Mouse (Mus musculus) midbrain, embryonic 13.5 days (tissue): ENCODE measurements at regions not wholly inside any gene's neighbourhood (a gene's known extent, or its start where the extent isn't known, plus 50 kb on each side); places are given as distances from the start of the nearest gene placed in this dataset.

Experiments used
- ATAC-seq: fragments of 200-750 bp; cut with Nextera tagmentation; 2 replicates; pipeline ENCODE4 v1.8.0; 2017; ENCODE audit warnings: mild to moderate bottlenecking, moderate TSS enrichment, moderate library complexity
- H3K27ac ChIP-seq: fragments of 300-500 bp; sonication (generic); 2 replicates; pipeline ENCODE4 v1.5.1; 2015; ENCODE audit warnings: inconsistent platforms, mild to moderate bottlenecking, moderate library complexity
- H3K27me3 ChIP-seq: fragments of 300-500 bp; sonication (generic); 2 replicates; pipeline ENCODE4 v1.6.1; 2015; ENCODE audit warnings: mild to moderate bottlenecking, inconsistent platforms
- H3K36me3 ChIP-seq: fragments of 300-500 bp; sonication (generic); 2 replicates; pipeline ENCODE4 v1.6.1; 2015; ENCODE audit warnings: mild to moderate bottlenecking, inconsistent platforms
- H3K4me1 ChIP-seq: fragments of 300-500 bp; sonication (generic); replicated peaks from 2 replicates; pipeline ENCODE4 v1.6.1; 2015; ENCODE audit warnings: inconsistent platforms
- H3K4me2 ChIP-seq: fragments of 300-500 bp; sonication (generic); replicated peaks from 2 replicates; pipeline ENCODE4 v1.6.1; 2015; ENCODE audit warnings: moderate library complexity, mild to moderate bottlenecking, inconsistent platforms
- H3K4me3 ChIP-seq: fragments of 300-500 bp; sonication (generic); replicated peaks from 2 replicates; pipeline ENCODE4 v1.5.1; 2015; ENCODE audit warnings: mild to moderate bottlenecking, inconsistent platforms
- H3K9ac ChIP-seq: fragments of 300-500 bp; sonication (generic); replicated peaks from 2 replicates; pipeline ENCODE4 v1.6.1; 2015; ENCODE audit warnings: mild to moderate bottlenecking, inconsistent platforms
- H3K9me3 ChIP-seq: fragments of 300-500 bp; sonication (generic); 2 replicates; pipeline ENCODE4 v1.6.1; 2016; ENCODE audit warnings: mild to moderate bottlenecking, inconsistent platforms
- WGBS: fragments of 180-500 bp; shearing (Covaris S2); methylation state at CpG from one replicate; pipeline ENCODE4 v1.1.7; 2015; 5-methylcytosine and 5-hydroxymethylcytosine counted together

DNA sequence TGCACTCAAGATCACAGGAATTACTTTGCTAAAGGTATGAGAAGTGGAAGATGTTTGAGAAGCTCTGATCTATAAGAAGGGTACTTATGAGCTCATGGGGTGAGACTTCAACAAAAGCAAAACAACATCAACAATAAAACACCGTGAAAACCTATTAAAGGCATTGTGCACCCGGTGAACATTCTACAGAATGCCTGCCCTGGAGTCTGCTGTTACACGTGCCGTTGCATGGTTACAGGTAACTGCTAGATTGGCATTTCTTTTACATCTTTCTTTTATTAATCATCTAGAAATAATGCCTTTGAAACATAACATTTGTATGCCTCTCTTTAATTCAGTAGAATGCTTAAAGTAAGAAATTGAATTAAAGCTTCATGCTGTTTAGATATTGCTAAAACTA, 661.0 kb downstream of the Pcdh18 start:
- peaks cover 4% of the 10 kb centered on the region; the same call in 1 of the 2 replicates for H3K4me1 ChIP-seq
- H3K36me3 ChIP-seq, result no peaks in the 10 kb centered on the region
- H3K9me3 ChIP-seq, result no peaks in the 10 kb centered on the region
- H3K4me3 ChIP-seq, result no peak overlapping the region
- H3K27me3 ChIP-seq, result peaks cover 29% of the 10 kb centered on the region
- peak; percentile 44; the same call in 1 of the 2 replicates for ATAC-seq
- no peak overlapping the region for H3K4me2 ChIP-seq
- H3K27ac ChIP-seq, result no peak overlapping the region
- no peak overlapping the region for H3K9ac ChIP-seq
- WGBS, result 18% methylated on average over 4 of the region's 4 CpGs

DNA sequence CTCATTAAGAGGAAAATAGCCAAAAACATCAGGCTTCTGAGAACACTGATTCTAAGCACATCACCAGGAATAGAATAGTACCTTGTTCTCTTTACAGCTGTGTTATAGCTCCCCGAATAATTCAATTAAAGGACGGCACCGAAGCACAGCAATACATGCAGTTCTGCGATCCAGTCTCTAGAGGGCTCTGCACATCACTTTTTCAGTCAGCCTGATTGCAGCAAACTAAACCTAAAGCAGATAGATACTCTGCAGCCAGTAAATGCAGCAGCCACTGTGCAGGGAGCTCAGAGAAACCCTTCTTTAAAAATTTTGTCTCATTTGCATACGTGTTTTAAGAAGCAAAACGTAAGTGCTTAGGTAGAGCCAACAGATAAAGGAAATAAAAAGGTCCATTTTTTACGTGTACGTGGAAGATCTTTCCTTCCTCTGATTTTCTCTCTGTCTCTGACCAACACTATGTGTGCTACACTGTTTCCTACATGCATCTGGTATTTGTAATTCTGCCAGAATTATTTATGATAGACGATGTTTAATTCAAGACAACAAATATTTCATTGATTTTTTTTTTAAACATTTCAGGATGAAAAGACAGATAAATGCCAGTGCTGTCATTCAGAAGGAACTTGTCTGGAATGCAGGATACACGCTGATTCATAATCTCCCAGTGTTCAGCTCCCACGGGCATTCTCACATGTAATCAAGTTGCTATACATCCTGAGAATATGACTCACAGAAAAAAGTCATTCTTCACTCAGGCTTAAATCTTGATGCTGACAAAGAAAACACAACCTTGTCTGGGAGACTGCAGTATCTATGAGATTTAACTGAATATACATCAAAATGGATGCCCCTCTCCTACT, 663.1 kb downstream of the Pcdh18 start:
- Histone ChIP-seq H3K9me3 (no peaks in the 10 kb centered on the region), H3K4me2 (no peak overlapping the region), H3K27ac (no peak overlapping the region), H3K27me3 (peaks cover 26% of the 10 kb centered on the region), H3K36me3 (no peaks in the 10 kb centered on the region), H3K9ac (no peak overlapping the region), H3K4me3 (no peak overlapping the region), H3K4me1 (peaks cover 4% of the 10 kb centered on the region; the same call in 1 of the 2 replicates)
- WGBS, result 23% methylated on average over 11 of the region's 11 CpGs
- peak; percentile 90 for ATAC-seq

DNA sequence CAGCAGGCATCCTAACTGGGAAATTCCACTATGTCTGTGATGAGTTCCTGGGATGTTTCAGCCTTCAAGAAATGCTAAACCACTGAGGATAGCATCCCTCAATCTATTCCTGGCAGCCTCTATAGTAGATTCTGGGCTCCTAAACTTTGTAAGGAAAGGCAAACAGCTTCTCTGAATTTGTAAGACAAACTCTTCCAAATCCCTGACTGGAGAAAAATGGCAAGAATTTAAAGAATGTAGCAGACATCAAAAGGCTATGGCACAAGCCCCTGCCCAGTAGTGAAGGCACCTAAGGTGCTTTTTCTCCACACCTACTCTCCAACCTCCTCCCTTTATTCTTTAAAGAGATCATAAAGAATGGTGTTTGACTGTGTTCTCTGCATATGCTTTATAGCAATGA, 688.3 kb downstream of the Pcdh18 start:
- no peak for ATAC-seq
- no peaks in the 10 kb centered on the region for H3K4me1 ChIP-seq
- H3K9me3 ChIP-seq, result no peaks in the 10 kb centered on the region
- no peaks in the 10 kb centered on the region for H3K36me3 ChIP-seq
- H3K27me3 ChIP-seq, result no peaks in the 10 kb centered on the region
- H3K9ac ChIP-seq, result no peak overlapping the region
- no peak overlapping the region for H3K4me2 ChIP-seq
- H3K27ac ChIP-seq, result no peak overlapping the region
- no peak overlapping the region for H3K4me3 ChIP-seq

DNA sequence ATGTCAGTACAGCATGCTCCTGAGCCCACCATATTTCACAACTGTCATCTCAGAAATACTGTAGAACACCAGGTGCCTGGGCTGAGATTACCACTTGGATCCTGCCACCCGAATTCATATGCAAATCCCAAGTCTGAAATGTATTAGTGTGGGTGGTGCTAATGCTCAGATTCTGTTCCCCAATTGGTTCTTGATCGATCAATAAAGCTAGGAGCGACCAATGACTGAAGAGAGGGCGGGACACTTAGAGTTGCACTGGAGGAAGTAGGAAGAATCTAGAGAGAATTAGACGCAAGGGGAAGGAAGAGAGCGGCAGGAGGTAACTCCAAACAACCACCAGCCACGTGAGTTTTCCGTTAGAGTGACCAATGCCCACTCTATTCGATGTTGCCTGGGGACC, 695.0 kb downstream of the Pcdh18 start:
- no peak for ATAC-seq
- no peak overlapping the region for H3K27ac ChIP-seq
- H3K4me2 ChIP-seq, result no peak overlapping the region
- H3K27me3 ChIP-seq, result no peaks in the 10 kb centered on the region
- no peak overlapping the region for H3K9ac ChIP-seq
- no peaks in the 10 kb centered on the region for H3K36me3 ChIP-seq
- H3K4me1 ChIP-seq, result no peaks in the 10 kb centered on the region
- WGBS, result 80% methylated on average over 9 of the region's 9 CpGs
- no peaks in the 10 kb centered on the region for H3K9me3 ChIP-seq
- no peak overlapping the region for H3K4me3 ChIP-seq

DNA sequence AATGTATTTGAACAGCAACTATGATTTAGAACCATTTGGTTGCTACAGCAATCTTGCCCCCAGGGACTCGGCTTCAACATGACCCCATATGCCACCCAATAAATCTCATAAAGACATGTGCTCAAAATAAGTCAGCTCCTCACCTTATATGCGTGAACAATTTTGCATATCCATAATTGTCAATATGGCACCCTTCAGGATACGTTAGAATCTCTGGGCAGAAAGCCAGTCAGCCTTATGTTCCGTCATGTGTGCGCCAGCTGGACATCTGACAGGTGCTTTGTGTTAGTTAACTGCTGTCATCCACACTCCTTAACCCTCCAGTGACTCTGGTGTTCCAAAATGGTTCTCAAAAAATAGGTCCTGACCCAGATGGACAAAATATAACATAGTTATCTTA, 724.1 kb downstream of the Pcdh18 start:
- Histone ChIP-seq H3K36me3 (no peaks in the 10 kb centered on the region), H3K27ac (no peak overlapping the region), H3K4me3 (no peak overlapping the region), H3K4me2 (no peak overlapping the region), H3K9ac (no peak overlapping the region), H3K27me3 (no peaks in the 10 kb centered on the region), H3K4me1 (no peaks in the 10 kb centered on the region), H3K9me3 (no peaks in the 10 kb centered on the region)
- peak; percentile 73; the same call in 1 of the 2 replicates for ATAC-seq
- WGBS, result 58% methylated on average over 5 of the region's 5 CpGs

DNA sequence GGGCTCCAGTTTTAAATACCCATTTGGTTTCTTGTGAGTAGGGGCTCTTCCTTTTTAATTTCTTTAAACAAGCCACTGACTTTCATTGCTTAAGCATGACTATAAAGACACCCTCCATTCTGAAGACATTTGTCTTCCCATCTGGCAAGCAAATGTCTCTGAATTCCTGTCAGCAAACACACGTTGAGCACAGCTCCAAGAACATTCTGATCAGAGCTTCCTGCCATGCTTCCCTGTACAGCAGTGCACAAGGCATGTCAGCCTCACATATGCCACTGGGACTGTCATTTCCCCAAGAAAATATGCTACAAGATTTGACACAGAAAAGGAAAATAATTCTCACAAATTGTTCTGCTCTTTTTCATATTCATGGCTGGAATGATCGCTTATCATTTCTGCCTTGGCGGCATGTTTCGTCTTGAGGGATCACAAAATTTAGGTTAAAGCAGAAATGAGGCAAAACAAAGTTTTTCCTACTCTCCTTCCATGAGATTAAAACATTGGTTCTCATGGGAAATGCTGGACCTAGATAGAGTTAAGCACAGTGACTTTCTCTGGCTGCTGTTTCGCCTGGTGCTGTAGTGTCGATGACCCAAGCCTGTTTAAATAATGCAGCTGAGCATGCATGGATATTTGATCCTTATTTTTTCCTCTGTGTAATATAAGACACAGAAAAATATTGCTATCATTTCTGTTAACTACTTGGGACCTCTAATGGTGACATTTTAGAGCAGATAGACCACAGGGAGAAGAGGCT, 747.7 kb downstream of the Pcdh18 start:
- Histone ChIP-seq H3K27ac (no peak overlapping the region), H3K4me1 (no peaks in the 10 kb centered on the region)
- WGBS, result 90% methylated on average over 6 of the region's 6 CpGs

More for the DNA sequence above, 747.7 kb downstream of the Pcdh18 start:
- no peak for ATAC-seq
- no peaks in the 10 kb centered on the region for H3K27me3 ChIP-seq
- H3K4me2 ChIP-seq, result no peak overlapping the region
- H3K36me3 ChIP-seq, result no peaks in the 10 kb centered on the region
- no peak overlapping the region for H3K9ac ChIP-seq
- H3K4me3 ChIP-seq, result no peak overlapping the region
- no peaks in the 10 kb centered on the region for H3K9me3 ChIP-seq
